Mouse (Mus musculus) adipose tissue, adult 10 weeks (tissue): ENCODE data around the gene Prpf18. TPM values are rescaled to one million over a fixed set of nuclear protein-coding genes. Genes with fewer than 3 reads are reported as not detected.

Source experiments
- polyA plus RNA-seq: library from polyadenylated mRNA; stranded (reverse); fragments of 350-450 nt; fragmentation: Illumina TruSeq; extraction: RNeasy Lipid Tissue Mini Kit (QIAGEN cat#74804); gene quantifications from one replicate; pipeline ENCODE4 v1.2.3, GENCODE M21; 2014; ENCODE audit warnings: low read depth, low replicate concordance

Prpf18 gene
- 23.9 TPM for polyA plus RNA-seq

GRCm38 (mm10) chr2:4651500-4652285, at the start of gene Prpf18:
TSS of gene Prpf18 (minus strand) at chr2:4652113.

Other genes starting within 250 kb of the Prpf18 start
- gene Bend7, start 65.7 kb upstream of the Prpf18 start, polyA plus RNA-seq, result 6.2 TPM
- 23.7 TPM for gene Sephs1, start 229.5 kb upstream of the Prpf18 start, polyA plus RNA-seq